Mouse (Mus musculus): Measurements from ENCODE around the gene Cep72.
"Not testable (repeated sequence)": the region's sequence is repeated elsewhere in the genome, so short reads cannot be mapped to it uniquely, and the experiment has no call there.

Gene Cep72

GRCm38 (mm10) chr13:74061613-74062377 lies at the start of gene Cep72:
TSS of gene Cep72 (minus strand) at chr13:74062299.
- in situ Hi-C loops (cut with MboI, MseI), result no loop called here

GRCm38 (mm10) chr13:74107410-74107809 lies 45.3 kb upstream of the Cep72 start:
- in situ Hi-C loops (cut with MboI, MseI), result no loop called here

GRCm38 (mm10) chr13:74104417-74104816 lies 42.3 kb upstream of the Cep72 start:
- in situ Hi-C loops (cut with MboI, MseI), result no loop called here

GRCm38 (mm10) chr13:74102831-74103582 lies 40.9 kb upstream of the Cep72 start:
- in situ Hi-C loops (cut with MboI, MseI), result no loop called here

GRCm38 (mm10) chr13:74102108-74102830 lies 40.2 kb upstream of the Cep72 start:
- in situ Hi-C loops (cut with MboI, MseI), result no loop called here

- in situ Hi-C loops (cut with MboI, MseI), result no loop called here
These were observed 36.8 kb upstream of the Cep72 start for GRCm38 (mm10) chr13:74098913-74099312.

GRCm38 (mm10) chr13:74096715-74097363 lies 34.7 kb upstream of the Cep72 start:
- in situ Hi-C loops (cut with MboI, MseI), result no loop called here

GRCm38 (mm10) chr13:74095936-74096335 lies 33.8 kb upstream of the Cep72 start:
- in situ Hi-C loops (cut with MboI, MseI), result no loop called here

GRCm38 (mm10) chr13:74090265-74090664 lies 28.2 kb upstream of the Cep72 start:
- in situ Hi-C loops (cut with MboI, MseI), result no loop called here

GRCm38 (mm10) chr13:74073369-74073768 lies 11.3 kb upstream of the Cep72 start:
- in situ Hi-C loops (cut with MboI, MseI), result no loop called here

GRCm38 (mm10) chr13:74071714-74072113 lies 9.6 kb upstream of the Cep72 start:
- in situ Hi-C loops (cut with MboI, MseI), result no loop called here

- in situ Hi-C loops (cut with MboI, MseI), result not testable (repeated sequence)
These were observed 9.1 kb upstream of the Cep72 start for GRCm38 (mm10) chr13:74071244-74071643.

- in situ Hi-C loops (cut with MboI, MseI), result no loop called here
These were observed 4.5 kb upstream of the Cep72 start for GRCm38 (mm10) chr13:74066576-74066975.

- in situ Hi-C loops (cut with MboI, MseI), result no loop called here
These were observed 1.4 kb upstream of the Cep72 start for GRCm38 (mm10) chr13:74063340-74064050.

- in situ Hi-C loops (cut with MboI, MseI), result no loop called here
These were observed 454 bp upstream of the Cep72 start for GRCm38 (mm10) chr13:74062378-74063128.

- in situ Hi-C loops (cut with MboI, MseI), result no loop called here
These were observed 4.0 kb downstream of the Cep72 start for GRCm38 (mm10) chr13:74058081-74058480.

- in situ Hi-C loops (cut with MboI, MseI), result no loop called here
These were observed 5.9 kb downstream of the Cep72 start for GRCm38 (mm10) chr13:74056194-74056593.

GRCm38 (mm10) chr13:74039926-74040325 lies 22.2 kb downstream of the Cep72 start:
- in situ Hi-C loops (cut with MboI, MseI), result no loop called here

- in situ Hi-C loops (cut with MboI, MseI), result no loop called here
These were observed 26.3 kb downstream of the Cep72 start for GRCm38 (mm10) chr13:74035776-74036175.

GRCm38 (mm10) chr13:74034756-74035155 lies 27.3 kb downstream of the Cep72 start:
- in situ Hi-C loops (cut with MboI, MseI), result no loop called here
